Mouse (Mus musculus) hematopoietic stem cell, adult 5-6 weeks (primary cell): ENCODE measurements around the gene Sirpb1a. TPM values are rescaled to one million over a fixed set of nuclear protein-coding genes. Genes with fewer than 3 reads are reported as not detected.
"Not testable (repeated sequence)": the region's sequence is repeated elsewhere in the genome, so short reads cannot be mapped to it uniquely, and the experiment has no call there.

ENCODE experiments used
- ATAC-seq, 2 experiments: fragments of 125-278 bp in 1 of 2; replicated peaks in 1 of 2; 2 replicates each; pipeline ENCODE4 v1.8.0; 2016 to 2017; ENCODE audit warnings: inconsistent platforms in 2 of 2, mild to moderate bottlenecking in 2 of 2, moderate number of reproducible peaks in 2 of 2, low read depth in 1 of 2, moderate TSS enrichment in 1 of 2; ENCODE audit not compliant: low FRiP score in 2 of 2, poor library complexity in 2 of 2, severe bottlenecking in 2 of 2, insufficient read depth in 1 of 2, low TSS enrichment in 1 of 2
- total RNA-seq: library from RNA; stranded (forward); fragments of 172-1452, 232-1000 nt; gene quantifications from 2 replicates; pipeline ENCODE4 v1.2.3, GENCODE M21; 2017

Sirpb1a gene
- not detected in 2 replicates for total RNA-seq

- peak in 1 of 2 experiments; percentile 42; a peak in 1 of 4 replicates for ATAC-seq
These were observed at the start of gene Sirpb1a for GRCm38 (mm10) chr3:15426447-15426846. Gene Sirpb1a, minus strand, starts transcription at chr3:15426520.

DNA sequence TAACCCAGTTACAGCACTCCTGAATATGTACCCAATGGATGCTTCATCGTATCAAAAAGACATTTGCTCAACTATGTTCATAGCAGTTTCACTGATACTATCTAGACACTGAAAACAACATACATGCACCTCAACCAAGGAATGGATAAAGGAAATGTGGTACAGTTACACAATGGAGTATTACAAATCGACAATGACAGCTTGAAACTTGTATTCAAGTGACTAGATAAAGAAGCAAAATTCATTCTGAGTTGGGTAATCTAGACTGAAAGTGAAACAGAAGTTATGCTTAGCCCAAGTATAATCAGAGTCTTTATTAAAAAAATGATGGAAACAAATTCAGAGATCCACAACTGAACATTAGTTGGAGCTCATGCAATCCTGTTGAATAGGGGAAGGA lies 48.5 kb upstream of the Sirpb1a start:
- not testable (repeated sequence) for ATAC-seq

- ATAC-seq, result not testable (repeated sequence)
These were observed 43.8 kb upstream of the Sirpb1a start for GRCm38 (mm10) chr3:15470158-15470557.

DNA sequence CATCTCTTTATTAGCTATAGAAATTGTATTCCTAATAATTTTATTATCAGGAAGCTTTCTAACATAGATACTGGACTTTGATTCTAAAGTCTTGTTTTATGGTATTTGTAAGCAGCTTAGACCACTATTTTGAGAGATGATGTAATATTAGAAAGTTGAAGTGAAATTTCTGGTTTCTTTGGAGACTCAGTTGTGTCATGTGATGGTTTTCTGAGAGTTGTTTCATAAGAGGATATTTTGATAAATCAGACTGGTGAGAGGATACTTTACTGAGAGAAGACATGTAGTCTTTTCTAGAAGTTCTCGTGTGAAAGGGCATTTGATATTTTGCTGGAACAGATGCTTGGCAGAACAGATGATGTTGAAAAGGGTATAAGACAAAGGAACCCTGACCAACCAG lies 17.6 kb upstream of the Sirpb1a start:
- not testable (repeated sequence) for ATAC-seq

DNA sequence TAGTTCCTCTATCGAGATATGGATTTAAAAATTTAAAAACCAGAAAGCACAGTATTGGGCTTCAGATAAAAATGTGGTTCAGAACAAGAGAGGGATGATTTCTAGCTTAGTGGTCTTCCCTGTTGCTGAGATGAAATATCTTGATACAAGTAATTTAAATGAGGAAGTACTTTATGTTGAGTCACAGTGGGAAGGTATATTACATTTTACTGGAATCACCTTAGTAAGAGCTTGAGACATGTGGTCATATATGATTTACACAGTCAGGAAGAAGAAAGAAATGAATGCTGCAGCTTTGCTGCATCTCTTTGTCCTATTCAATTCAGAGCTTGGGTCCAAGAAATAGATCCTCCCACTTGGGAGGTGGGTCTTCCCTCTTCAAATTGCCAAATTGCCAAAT lies 13.5 kb upstream of the Sirpb1a start:
- ATAC-seq, result peak; percentile 87

- peak; percentile 86 to 95; a peak in 3 of 4 replicates for ATAC-seq
These were observed 1.6 kb upstream of the Sirpb1a start for GRCm38 (mm10) chr3:15427917-15428316.

- ATAC-seq, result not testable (repeated sequence)
These were observed 70.6 kb downstream of the Sirpb1a start for GRCm38 (mm10) chr3:15355690-15356089.

GRCm38 (mm10) chr3:15350318-15350717 lies 76.0 kb downstream of the Sirpb1a start:
- ATAC-seq, result not testable (repeated sequence)

GRCm38 (mm10) chr3:15345606-15346005 lies 80.7 kb downstream of the Sirpb1a start:
- ATAC-seq, result not testable (repeated sequence)

- ATAC-seq, result no peak
These were observed 86.0 kb downstream of the Sirpb1a start for GRCm38 (mm10) chr3:15340287-15340686.

DNA sequence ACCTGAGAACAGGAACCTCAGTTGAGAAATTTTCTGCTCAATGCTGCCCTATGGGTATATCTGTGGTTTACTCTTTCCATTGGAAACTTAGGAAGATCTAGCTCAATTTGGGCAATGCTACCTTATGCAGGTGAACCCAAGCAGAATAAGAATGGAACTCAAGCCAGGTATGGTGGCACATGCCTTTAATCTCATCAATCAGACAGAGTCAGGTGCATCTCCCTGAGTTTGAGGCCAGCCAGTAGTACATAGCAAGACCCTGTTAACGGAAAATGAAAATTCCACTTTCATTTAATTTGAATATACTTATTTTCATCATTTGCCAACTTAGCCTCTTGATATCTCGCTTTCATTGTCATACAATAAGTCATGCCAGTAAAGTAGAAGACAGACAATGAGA lies 92.1 kb downstream of the Sirpb1a start:
- no peak for ATAC-seq

GRCm38 (mm10) chr3:15332063-15332462 lies 94.3 kb downstream of the Sirpb1a start, which contains the start of gene Gm9733:
Gene Gm9733, minus strand, starts transcription at chr3:15332302.
- ATAC-seq, result peak; percentile 74 to 88; a peak in 3 of 4 replicates

DNA sequence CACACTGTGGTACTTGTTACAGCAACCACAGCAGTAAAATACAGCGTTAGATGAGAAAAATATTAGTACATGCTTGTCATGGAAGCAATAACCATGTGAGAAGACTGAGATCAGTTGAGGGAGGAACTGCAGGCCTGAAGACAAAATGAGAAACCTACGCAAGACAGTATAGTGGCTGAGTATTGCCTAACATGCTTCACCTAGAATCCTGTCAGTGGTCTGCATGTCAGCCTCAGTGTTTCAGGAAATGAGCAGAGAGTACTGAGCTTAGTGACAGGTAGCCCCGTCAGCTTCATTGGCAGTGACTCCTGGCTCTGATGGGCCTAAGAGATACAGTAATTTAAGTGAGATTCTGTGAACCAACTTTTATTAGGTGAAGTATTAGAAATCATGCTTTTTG lies 94.8 kb downstream of the Sirpb1a start:
- peak; percentile 47 to 73; a peak in 2 of 4 replicates for ATAC-seq

DNA sequence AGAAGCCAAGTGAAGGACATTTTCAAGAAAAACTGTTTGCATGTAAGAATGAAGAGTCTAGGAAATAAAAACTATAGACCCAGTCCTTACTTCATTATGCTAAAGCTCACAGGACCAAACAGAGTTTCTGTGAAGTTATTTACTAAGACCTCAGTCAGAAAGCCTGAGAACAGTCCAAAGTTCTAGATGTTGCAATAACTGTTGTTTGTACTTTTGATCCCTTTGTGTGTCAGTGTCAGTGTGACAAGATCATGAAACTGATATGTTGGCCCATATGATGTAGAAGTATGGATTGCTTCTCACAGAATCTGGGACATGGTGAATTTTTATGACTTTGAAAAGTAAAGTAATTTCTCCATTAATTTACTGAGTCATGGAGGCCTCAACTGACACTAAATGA lies 96.8 kb downstream of the Sirpb1a start:
- no peak for ATAC-seq

Other genes starting within 250 kb of the Sirpb1a start
- gene Gm9733, start 94.2 kb downstream of the Sirpb1a start, total RNA-seq, result not detected in 2 replicates
- gene Sirpb1b, start 148.5 kb upstream of the Sirpb1a start, total RNA-seq, result 1.6 and 2.2 TPM in 2 replicates